Mouse (Mus musculus): ENCODE data around the gene Gphb5. TPM values are rescaled to one million over a fixed set of nuclear protein-coding genes. Genes with fewer than 3 reads are reported as not detected.
"Not testable (repeated sequence)": the region's sequence is repeated elsewhere in the genome, so short reads cannot be mapped to it uniquely, and the experiment has no call there.

Gphb5 gene
- total and polyA plus RNA-seq, 2 experiments from 2014 or later = not detected

DNA sequence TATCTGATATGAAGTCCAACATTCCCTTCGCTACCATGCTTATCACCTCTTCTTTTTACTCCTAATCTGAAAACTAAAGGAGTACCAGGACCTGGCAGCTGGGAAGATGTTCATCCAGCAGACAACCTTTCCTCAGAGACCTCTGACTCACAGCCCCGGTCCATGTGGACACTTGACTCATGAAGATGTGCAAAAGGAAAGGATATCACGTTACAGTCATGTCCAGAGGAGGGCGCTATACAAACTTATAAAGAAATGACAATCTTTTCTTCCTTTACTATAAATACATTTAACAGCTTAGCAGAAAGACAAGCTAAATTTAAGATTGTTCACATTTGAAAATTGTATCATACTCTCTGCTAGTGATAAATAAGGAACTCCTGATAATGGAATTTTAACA lies 36.4 kb upstream of the Gphb5 start:
- peaks cover 19% of the 10 kb centered on the region for H3K36me3 ChIP-seq (ENCODE audit: insufficient read depth, low read length)
- H3K9ac ChIP-seq (replicated peaks; ENCODE audit: low read length, poor library complexity, severe bottlenecking) = no peak overlapping the region
- H3K27me3 ChIP-seq (ENCODE audit: insufficient read depth, low read length) = no peaks in the 10 kb centered on the region
- 78% methylated on average over 4 of the region's 4 CpGs for WGBS
- peak; percentile 33 for TF ChIP-seq CTCF (IDR thresholded peaks at IDR 0.05)
- H3K27ac ChIP-seq (ENCODE audit: low read depth, low read length) = no peak overlapping the region
- no peak overlapping the region for H3K4me3 ChIP-seq (ENCODE audit: low read depth, low read length)
- H3K4me2 ChIP-seq (ENCODE audit: low read depth, low read length, poor library complexity, severe bottlenecking) = no peak overlapping the region
- H3K4me1 ChIP-seq (ENCODE audit: insufficient read depth, low read length) = no peaks in the 10 kb centered on the region
- no peak for ATAC-seq (ENCODE audit: low FRiP score)
- H3K9me3 ChIP-seq (ENCODE audit: low read length) = no peaks in the 10 kb centered on the region
- DNase-seq (ENCODE audit: low spot score) = no peak

DNA sequence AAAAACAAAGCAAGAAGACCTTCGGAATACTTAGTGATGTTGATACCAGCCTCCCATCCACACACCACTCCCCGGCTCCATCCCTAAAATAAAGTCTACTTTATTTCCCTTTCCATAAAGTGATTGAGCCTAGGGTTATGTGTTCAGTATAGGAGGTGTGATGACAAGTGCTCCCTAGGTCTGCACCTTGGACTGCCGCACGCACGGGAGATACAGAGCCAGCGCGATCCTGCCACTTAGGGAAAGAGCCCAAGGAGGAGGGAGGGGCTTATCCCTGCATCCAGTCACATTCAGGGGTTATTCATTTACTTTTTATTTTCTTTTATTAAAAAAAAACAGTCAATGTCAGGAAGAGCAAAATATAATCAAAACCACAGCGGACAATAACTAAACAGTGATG lies 34.0 kb upstream of the Gphb5 start:
- no peak overlapping the region for H3K4me3 ChIP-seq (ENCODE audit: low read depth, low read length)
- no peak for ATAC-seq (ENCODE audit: low FRiP score)
- TF ChIP-seq CTCF (IDR thresholded peaks at IDR 0.05) = no peak
- 90% methylated on average over 8 of the region's 8 CpGs for whole genome bisulfite sequencing
- no peaks in the 10 kb centered on the region for H3K27me3 ChIP-seq (ENCODE audit: insufficient read depth, low read length)
- no peaks in the 10 kb centered on the region for H3K4me1 ChIP-seq (ENCODE audit: insufficient read depth, low read length)
- H3K27ac ChIP-seq (ENCODE audit: low read depth, low read length) = no peak overlapping the region
- no peaks in the 10 kb centered on the region for H3K9me3 ChIP-seq (ENCODE audit: low read length)
- no peak overlapping the region for H3K4me2 ChIP-seq (ENCODE audit: low read depth, low read length, poor library complexity, severe bottlenecking)
- H3K9ac ChIP-seq (replicated peaks; ENCODE audit: low read length, poor library complexity, severe bottlenecking) = no peak overlapping the region
- H3K36me3 ChIP-seq (ENCODE audit: insufficient read depth, low read length) = peaks cover 19% of the 10 kb centered on the region
- no peak for DNase-seq (ENCODE audit: low spot score)

DNA sequence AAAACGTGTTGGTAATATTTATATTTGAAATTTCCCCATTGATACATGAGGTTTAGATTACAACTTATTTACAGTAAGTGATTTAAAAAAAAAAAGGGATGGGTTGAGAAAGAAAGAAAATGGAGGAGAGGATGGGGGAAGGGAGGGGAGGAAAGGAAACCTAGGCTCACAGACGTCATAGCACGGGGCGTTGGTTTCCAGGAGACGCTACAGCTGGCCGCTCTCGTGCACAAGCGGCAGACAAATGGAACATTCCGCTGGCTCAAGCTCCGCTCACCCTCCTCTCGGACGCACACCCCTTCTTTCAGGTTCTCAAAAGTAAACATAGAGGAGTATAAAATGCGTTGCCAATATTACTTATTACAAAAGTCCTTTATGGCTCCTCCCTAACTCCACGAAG lies 33.4 kb upstream of the Gphb5 start:
- Histone ChIP-seq H3K9ac (replicated peaks; ENCODE audit: low read length, poor library complexity, severe bottlenecking) (no peak overlapping the region), H3K4me1 (ENCODE audit: insufficient read depth, low read length) (no peaks in the 10 kb centered on the region), H3K9me3 (ENCODE audit: low read length) (no peaks in the 10 kb centered on the region), H3K4me3 (ENCODE audit: low read depth, low read length) (no peak overlapping the region), H3K27me3 (ENCODE audit: insufficient read depth, low read length) (no peaks in the 10 kb centered on the region), H3K36me3 (ENCODE audit: insufficient read depth, low read length) (peaks cover 19% of the 10 kb centered on the region), H3K4me2 (ENCODE audit: low read depth, low read length, poor library complexity, severe bottlenecking) (no peak overlapping the region), H3K27ac (ENCODE audit: low read depth, low read length) (no peak overlapping the region)
- 79% methylated on average over 14 of the region's 14 CpGs for WGBS
- DNase-seq (ENCODE audit: low spot score) (no peak), ATAC-seq (ENCODE audit: low FRiP score) (0 out of 2 replicates have a peak, but pooled peaks have one; percentile 44)
- TF ChIP-seq CTCF (IDR thresholded peaks at IDR 0.05) = no peak

DNA sequence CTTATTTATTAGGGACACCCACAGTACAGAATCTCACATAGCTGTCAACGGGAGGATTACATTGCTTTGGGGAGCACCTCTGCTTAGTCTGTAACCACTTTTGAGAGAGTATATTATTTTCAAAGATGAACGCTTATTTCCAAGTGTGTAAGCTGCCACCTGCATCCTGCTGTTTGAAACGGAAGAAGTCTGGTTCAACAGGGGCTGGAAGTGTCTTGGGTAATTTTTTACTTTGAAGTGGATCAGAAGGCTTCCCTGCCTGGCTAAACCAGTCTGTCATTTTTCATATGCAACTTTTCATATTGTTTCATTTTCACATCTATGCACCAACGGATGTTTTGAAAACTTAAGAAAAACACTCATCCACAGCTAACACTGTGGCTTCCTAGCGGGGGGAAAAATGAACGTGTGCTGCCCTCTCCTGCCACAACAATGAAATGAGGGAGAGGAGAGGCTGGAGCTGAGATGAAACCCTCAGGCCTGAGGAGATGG lies 32.9 kb upstream of the Gphb5 start:
- no peak overlapping the region for H3K4me2 ChIP-seq (ENCODE audit: low read depth, low read length, poor library complexity, severe bottlenecking)
- H3K9ac ChIP-seq (replicated peaks; ENCODE audit: low read length, poor library complexity, severe bottlenecking) = no peak overlapping the region
- ATAC-seq (ENCODE audit: low FRiP score) (peak; percentile 7; the same call in 1 of the 2 replicates), DNase-seq (ENCODE audit: low spot score) (peak; percentile 46)
- H3K9me3 ChIP-seq (ENCODE audit: low read length) = no peaks in the 10 kb centered on the region
- H3K4me3 ChIP-seq (ENCODE audit: low read depth, low read length) = no peak overlapping the region
- no peaks in the 10 kb centered on the region for H3K27me3 ChIP-seq (ENCODE audit: insufficient read depth, low read length)
- peaks cover 19% of the 10 kb centered on the region for H3K36me3 ChIP-seq (ENCODE audit: insufficient read depth, low read length)
- 61% methylated on average over 6 of the region's 6 CpGs for WGBS
- H3K27ac ChIP-seq (ENCODE audit: low read depth, low read length) = no peak overlapping the region
- peak; percentile 75 for TF ChIP-seq CTCF (IDR thresholded peaks at IDR 0.05)
- H3K4me1 ChIP-seq (ENCODE audit: insufficient read depth, low read length) = no peaks in the 10 kb centered on the region

DNA sequence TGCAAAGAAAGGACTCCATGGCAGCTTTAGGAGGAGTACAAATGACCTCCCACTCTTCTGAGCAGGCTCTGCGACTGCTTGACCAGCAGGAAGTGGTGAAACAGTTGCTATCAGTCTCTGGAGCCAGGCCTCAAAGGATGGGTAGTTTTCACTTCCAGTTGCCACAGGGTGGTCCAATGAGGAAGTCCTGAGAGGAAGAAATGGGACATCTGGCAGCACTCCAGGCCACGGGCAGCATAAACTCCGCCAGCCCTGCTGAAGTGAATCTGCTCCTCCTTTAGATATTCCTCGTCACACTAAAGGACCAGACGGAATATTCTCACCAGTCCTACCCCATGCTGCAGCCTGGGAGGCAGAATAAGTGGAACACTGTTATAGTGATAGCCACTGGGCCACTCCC lies 32.3 kb upstream of the Gphb5 start:
- no peaks in the 10 kb centered on the region for H3K4me1 ChIP-seq (ENCODE audit: insufficient read depth, low read length)
- DNase-seq (ENCODE audit: low spot score) = no peak
- H3K4me2 ChIP-seq (ENCODE audit: low read depth, low read length, poor library complexity, severe bottlenecking) = no peak overlapping the region
- no peaks in the 10 kb centered on the region for H3K9me3 ChIP-seq (ENCODE audit: low read length)
- H3K9ac ChIP-seq (replicated peaks; ENCODE audit: low read length, poor library complexity, severe bottlenecking) = no peak overlapping the region
- peaks cover 19% of the 10 kb centered on the region for H3K36me3 ChIP-seq (ENCODE audit: insufficient read depth, low read length)
- WGBS = 92% methylated on average over 5 of the region's 5 CpGs
- no peak for TF ChIP-seq CTCF (IDR thresholded peaks at IDR 0.05)
- H3K4me3 ChIP-seq (ENCODE audit: low read depth, low read length) = no peak overlapping the region
- ATAC-seq (ENCODE audit: low FRiP score) = 0 out of 2 replicates have a peak, but pooled peaks have one; percentile 23
- H3K27me3 ChIP-seq (ENCODE audit: insufficient read depth, low read length) = no peaks in the 10 kb centered on the region
- H3K27ac ChIP-seq (ENCODE audit: low read depth, low read length) = no peak overlapping the region

DNA sequence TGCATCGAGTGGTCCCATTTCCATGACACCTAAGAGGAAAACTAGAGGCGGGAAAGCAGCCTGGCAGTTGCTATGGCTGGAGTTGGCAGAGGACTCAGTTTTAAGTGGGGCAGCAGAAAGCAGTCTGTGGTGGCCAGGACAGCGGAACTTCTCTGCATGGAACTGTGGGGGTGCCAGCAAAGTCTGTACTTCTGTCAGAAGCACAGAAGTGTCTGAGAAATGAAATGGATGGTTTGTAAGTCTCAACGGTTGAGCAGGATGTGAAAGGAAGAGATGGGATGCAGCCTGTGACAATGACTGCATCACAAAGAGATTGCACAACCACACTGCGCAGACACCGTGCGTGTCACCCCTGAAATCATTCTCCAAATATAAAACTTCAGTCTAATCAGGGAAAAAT lies 29.7 kb upstream of the Gphb5 start:
- ATAC-seq (ENCODE audit: low FRiP score) (no peak), DNase-seq (ENCODE audit: low spot score) (no peak)
- 81% methylated on average over 7 of the region's 7 CpGs for WGBS
- no peaks in the 10 kb centered on the region for H3K4me1 ChIP-seq (ENCODE audit: insufficient read depth, low read length)
- no peak overlapping the region for H3K27ac ChIP-seq (ENCODE audit: low read depth, low read length)
- TF ChIP-seq CTCF (IDR thresholded peaks at IDR 0.05) = no peak
- no peaks in the 10 kb centered on the region for H3K9me3 ChIP-seq (ENCODE audit: low read length)
- H3K9ac ChIP-seq (replicated peaks; ENCODE audit: low read length, poor library complexity, severe bottlenecking) = no peak overlapping the region
- no peak overlapping the region for H3K4me3 ChIP-seq (ENCODE audit: low read depth, low read length)
- H3K4me2 ChIP-seq (ENCODE audit: low read depth, low read length, poor library complexity, severe bottlenecking) = no peak overlapping the region
- no peaks in the 10 kb centered on the region for H3K27me3 ChIP-seq (ENCODE audit: insufficient read depth, low read length)
- peaks cover 6% of the 10 kb centered on the region; the same call in 1 of the 2 replicates for H3K36me3 ChIP-seq (ENCODE audit: insufficient read depth, low read length)

DNA sequence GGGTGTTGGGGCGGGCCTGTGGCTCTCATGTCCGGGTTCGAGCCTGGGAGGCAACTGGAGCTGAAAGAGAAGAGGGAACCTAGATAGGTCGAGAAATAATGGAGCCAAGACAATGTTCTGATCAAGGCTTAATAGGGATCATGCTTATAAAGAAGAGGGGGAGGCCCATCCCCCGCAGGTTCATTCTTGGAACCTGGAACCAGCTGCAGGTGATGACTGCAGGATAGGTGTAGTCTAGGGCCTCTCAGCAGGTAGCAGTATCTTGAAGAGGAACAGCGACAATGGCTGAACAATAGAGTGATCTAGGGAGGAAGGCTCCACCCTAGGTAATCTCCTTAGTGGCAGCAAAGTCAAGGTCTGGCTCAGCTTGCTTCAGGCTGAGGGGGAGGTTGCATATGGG lies 15.8 kb upstream of the Gphb5 start:
- not testable (repeated sequence) for ATAC-seq (ENCODE audit: low FRiP score); H3K4me2 ChIP-seq (ENCODE audit: low read depth, low read length, poor library complexity, severe bottlenecking); H3K9ac ChIP-seq (replicated peaks; ENCODE audit: low read length, poor library complexity, severe bottlenecking); H3K27me3 ChIP-seq (ENCODE audit: insufficient read depth, low read length); H3K36me3 ChIP-seq (ENCODE audit: insufficient read depth, low read length); H3K27ac ChIP-seq (ENCODE audit: low read depth, low read length); DNase-seq (ENCODE audit: low spot score); H3K4me1 ChIP-seq (ENCODE audit: insufficient read depth, low read length); H3K4me3 ChIP-seq (ENCODE audit: low read depth, low read length); H3K9me3 ChIP-seq (ENCODE audit: low read length)
- WGBS = 82% methylated on average over 6 of the region's 6 CpGs

Measured in midbrain, postnatal 0 days (tissue).